Mouse (Mus musculus) layer of hippocampus, adult 2 months (tissue): ENCODE results near the gene Fip1l1. TPM values are rescaled to one million over a fixed set of nuclear protein-coding genes. Genes with fewer than 3 reads are reported as not detected.
A peak's percentile ranks its signal among the peaks of the same experiment; 100 is the strongest.

Experiments
- DNase-seq, 2 experiments: peaks; one replicate each; pipeline ENCODE4 v3.0.0; 2022; ENCODE audit warnings: low spot score in 2 of 2
- H3K27ac ChIP-seq: fragments of 200-600 bp; 2 replicates; pipeline ENCODE4 v1.8.1; 2022
- H3K4me3 ChIP-seq: fragments of 200-600 bp; 2 replicates; pipeline ENCODE4 v1.8.1; 2022; ENCODE audit warnings: mild to moderate bottlenecking
- CTCF ChIP-seq: fragments of 200-600 bp; conservative IDR thresholded peaks from 2 replicates; pipeline ENCODE4 v1.8.1; 2022; ENCODE audit warnings: antibody characterized with exemption, mild to moderate bottlenecking, moderate library complexity
- long read RNA-seq, 2 experiments: library from polyadenylated mRNA; stranded (forward); transcript quantifications; one replicate each; pipeline ENCODE4 v2.0.0; 2021; ENCODE audit warnings: borderline mapping rate in 2 of 2
- total RNA-seq, 2 experiments: library from RNA; stranded (reverse); gene quantifications; 2 replicates each; pipeline ENCODE4 v1.2.3; 2021

Gene Fip1l1
- 10 to 100 TPM; 64.7 to 66.9 TPM for total RNA-seq
- long read RNA-seq, experiment 1, full-length matches to known transcripts, result 37 of 57 reads
- long read RNA-seq, experiment 1, partial matches to known transcripts, result 1 of 57 reads
- long read RNA-seq, experiment 1, other reads (novel, unspliced or antisense), result 19 of 57 reads
- long read RNA-seq, experiment 2, full-length matches to known transcripts, result 39 of 69 reads
- long read RNA-seq, experiment 2, partial matches to known transcripts, result 0 of 69 reads
- long read RNA-seq, experiment 2, other reads (novel, unspliced or antisense), result 30 of 69 reads

GRCm38 (mm10) chr5:74535240-74536021, at the start of gene Fip1l1:
Fip1l1 (plus strand) TSS chr5:74535449.
- H3K27ac ChIP-seq, result peak within 1 kb of the TSS; percentile 93
- peak; percentile 87 to 88 for DNase-seq
- peak within 1 kb of the TSS; percentile 88 for H3K4me3 ChIP-seq
- TF ChIP-seq CTCF, result peak; percentile 23

DNA sequence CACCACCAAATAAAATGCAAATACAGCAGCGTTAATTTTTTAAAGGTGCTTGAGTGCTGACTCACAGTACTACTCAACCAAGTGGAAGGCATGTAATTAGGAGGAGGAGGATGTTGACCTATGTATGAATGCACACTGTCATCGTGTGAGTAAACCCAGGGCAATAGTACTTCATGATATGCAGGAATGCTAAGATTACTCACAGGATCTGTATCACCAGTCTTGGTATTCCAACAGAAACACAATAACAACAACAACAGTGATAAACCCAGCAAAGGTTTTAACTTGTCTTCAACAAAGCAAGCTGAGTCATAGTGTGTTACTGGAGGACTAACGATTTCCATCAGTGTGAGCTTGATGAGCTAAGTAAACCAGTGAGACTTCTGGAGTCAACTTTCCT, 42.5 kb upstream of the Fip1l1 start:
- H3K27ac ChIP-seq, result no peak overlapping the region
- DNase-seq, result no peak
- TF ChIP-seq CTCF, result no peak
- no peak overlapping the region for H3K4me3 ChIP-seq

- Histone ChIP-seq H3K4me3 (no peak overlapping the region), H3K27ac (peak overlapping the region; percentile 55; the same call in 1 of the 2 replicates)
- peak; percentile 42 to 77 for DNase-seq
- TF ChIP-seq CTCF, result no peak
Measured at GRCm38 (mm10) chr5:74511686-74512085, 23.6 kb upstream of the Fip1l1 start.

- Histone ChIP-seq H3K4me3 (no peak overlapping the region), H3K27ac (no peak overlapping the region)
- no peak for TF ChIP-seq CTCF
- DNase-seq, result no peak
Measured at GRCm38 (mm10) chr5:74527025-74527424, 8.2 kb upstream of the Fip1l1 start.

DNA sequence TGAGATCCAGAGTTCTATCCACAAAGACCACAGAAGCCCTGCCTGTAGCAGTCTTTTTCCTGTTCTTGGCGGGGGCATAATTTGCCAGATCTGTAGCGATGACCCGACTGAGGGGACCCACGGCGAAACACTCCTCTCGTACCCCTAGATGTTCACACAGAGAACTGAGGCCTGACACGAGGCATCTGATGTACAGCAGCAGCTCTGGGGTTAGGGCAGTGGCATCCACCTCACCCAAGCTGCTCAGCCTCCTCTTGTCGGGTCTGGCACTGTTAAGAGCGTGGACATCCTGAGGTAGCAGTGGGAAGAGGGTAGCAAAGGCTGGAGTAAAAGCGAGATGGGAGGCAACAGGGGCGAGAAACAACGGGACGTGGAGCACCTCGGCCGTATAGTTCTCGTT, 4.5 kb upstream of the Fip1l1 start:
- Histone ChIP-seq H3K4me3 (peak overlapping the region; percentile 82), H3K27ac (no peak overlapping the region)
- no peak for TF ChIP-seq CTCF
- no peak for DNase-seq

GRCm38 (mm10) chr5:74531630-74532280, 3.5 kb upstream of the Fip1l1 start, which contains the start of gene Scfd2:
Scfd2 (minus strand) TSS chr5:74531759.
- DNase-seq, result peak; percentile 97 to 99
- peak within 1 kb of the TSS; percentile 82 for H3K4me3 ChIP-seq
- H3K27ac ChIP-seq, result peak within 1 kb of the TSS; percentile 73
- no peak for TF ChIP-seq CTCF

DNA sequence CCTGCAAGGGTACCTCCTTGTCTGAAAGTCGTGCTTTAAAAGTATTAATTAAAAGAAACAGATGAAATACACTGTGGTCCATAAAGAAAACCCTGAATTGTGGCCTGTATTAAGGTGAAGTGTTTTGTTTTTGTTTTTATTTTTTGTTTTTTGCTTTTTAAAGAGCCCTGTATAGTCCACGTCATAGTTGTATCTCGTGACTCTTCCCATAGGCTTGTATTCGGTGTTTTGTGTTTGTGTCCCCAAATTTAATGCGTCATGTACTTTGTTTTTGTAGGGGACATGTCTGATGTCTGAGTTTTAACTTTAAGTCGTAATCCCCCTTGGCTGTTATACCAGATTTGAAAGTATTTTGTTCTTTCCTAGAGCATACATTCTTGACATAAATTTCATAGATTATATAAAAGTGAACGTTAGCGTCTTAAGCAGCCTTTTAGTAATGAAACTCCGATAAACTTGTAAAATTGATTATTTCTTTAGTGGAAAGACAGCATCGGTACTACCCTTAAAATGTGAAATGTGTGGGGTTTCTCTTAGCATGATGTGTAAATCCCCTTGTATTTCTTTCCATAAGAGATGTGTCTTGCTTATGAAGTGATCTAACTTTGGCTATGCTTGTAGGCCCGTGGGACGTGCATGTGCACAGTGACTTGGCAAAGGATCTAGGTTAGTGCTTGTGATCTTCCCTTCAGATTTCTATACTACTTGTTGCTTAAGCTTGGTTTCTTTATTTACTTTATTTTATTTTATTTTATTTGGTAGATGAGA, 1.1 kb downstream of the Fip1l1 start:
- H3K27ac ChIP-seq, result peak overlapping the region; percentile 93
- DNase-seq, result no peak
- TF ChIP-seq CTCF, result no peak

GRCm38 (mm10) chr5:74545606-74546005, 10.4 kb downstream of the Fip1l1 start:
- no peak for DNase-seq
- TF ChIP-seq CTCF, result no peak
- H3K4me3 ChIP-seq, result no peak overlapping the region
- no peak overlapping the region for H3K27ac ChIP-seq

More for the DNA sequence above, 1.1 kb downstream of the Fip1l1 start:
- peak overlapping the region; percentile 88 for H3K4me3 ChIP-seq

DNA sequence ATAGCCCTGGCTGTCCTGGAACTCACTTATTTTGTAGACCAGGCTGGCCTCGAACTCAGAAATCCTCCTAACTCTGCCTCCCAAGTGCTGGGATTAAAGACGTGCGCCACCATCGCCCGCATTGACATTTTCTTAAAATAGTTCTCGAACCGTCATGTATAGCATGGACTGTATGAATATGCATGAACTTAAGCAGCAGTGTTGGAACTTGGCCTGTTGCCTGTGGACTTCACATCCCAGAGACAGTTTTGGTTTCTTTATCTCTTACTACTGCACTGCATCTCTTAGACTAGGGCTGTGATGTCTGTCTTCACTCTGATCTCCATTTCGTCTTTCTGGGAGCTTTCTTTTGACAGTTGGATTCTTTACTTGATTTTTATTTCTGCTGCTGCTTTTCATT, 14.3 kb downstream of the Fip1l1 start:
- DNase-seq, result no peak
- Histone ChIP-seq H3K4me3 (no peak overlapping the region), H3K27ac (no peak overlapping the region)
- no peak for TF ChIP-seq CTCF

GRCm38 (mm10) chr5:74561151-74561550, 25.9 kb downstream of the Fip1l1 start:
- Histone ChIP-seq H3K4me3 (no peak overlapping the region), H3K27ac (no peak overlapping the region)
- no peak for DNase-seq
- TF ChIP-seq CTCF, result no peak

GRCm38 (mm10) chr5:74571767-74572166, 36.5 kb downstream of the Fip1l1 start:
- H3K27ac ChIP-seq, result no peak overlapping the region
- TF ChIP-seq CTCF, result no peak
- no peak overlapping the region for H3K4me3 ChIP-seq
- no peak for DNase-seq

DNA sequence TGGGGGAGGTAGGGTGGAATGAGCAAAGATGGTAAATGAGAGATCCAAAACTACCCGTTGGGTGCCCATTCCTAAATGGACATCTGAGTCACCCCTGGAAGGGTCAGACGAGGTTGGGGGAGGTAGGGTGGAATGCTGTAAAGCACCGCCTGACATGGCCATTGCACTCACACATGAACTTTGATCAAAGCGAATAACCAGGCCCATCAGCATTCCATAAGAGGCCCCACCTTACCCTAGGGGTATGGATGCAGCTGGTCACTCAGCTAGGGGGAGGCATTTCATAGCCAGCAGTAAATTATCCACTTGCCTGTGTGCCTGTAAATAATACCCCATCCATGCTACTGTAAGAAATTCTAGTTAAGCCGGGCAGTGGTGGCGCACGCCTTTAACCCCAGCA, 53.9 kb downstream of the Fip1l1 start:
- no peak for TF ChIP-seq CTCF
- Histone ChIP-seq H3K4me3 (no peak overlapping the region), H3K27ac (no peak overlapping the region)
- no peak for DNase-seq
